Mouse (Mus musculus): ENCODE data around the gene Mcrip1.
"Not testable (repeated sequence)": the region's sequence is repeated elsewhere in the genome, so short reads cannot be mapped to it uniquely, and the experiment has no call there.

Gene Mcrip1

GRCm38 (mm10) chr11:120515611-120516010 lies 33.9 kb downstream of the Mcrip1 start:
- no peak for DNase-seq (ENCODE audit: extremely low read depth, low read depth, low spot score)

GRCm38 (mm10) chr11:120514262-120514661 lies 35.3 kb downstream of the Mcrip1 start:
- not testable (repeated sequence) for DNase-seq (ENCODE audit: extremely low read depth, low read depth, low spot score)

GRCm38 (mm10) chr11:120512790-120513453 lies 36.6 kb downstream of the Mcrip1 start:
- DNase-seq (ENCODE audit: extremely low read depth, low read depth, low spot score) = no peak

- DNase-seq (ENCODE audit: extremely low read depth, low read depth, low spot score) = peak; percentile 99
Observed at GRCm38 (mm10) chr11:120510375-120511030, 39.0 kb downstream of the Mcrip1 start.

- no peak for DNase-seq (ENCODE audit: extremely low read depth, low read depth, low spot score)
Observed at GRCm38 (mm10) chr11:120509940-120510339, 39.6 kb downstream of the Mcrip1 start.

- no peak for DNase-seq (ENCODE audit: extremely low read depth, low read depth, low spot score)
Observed at GRCm38 (mm10) chr11:120508290-120508870, 41.1 kb downstream of the Mcrip1 start.

- DNase-seq (ENCODE audit: extremely low read depth, low read depth, low spot score) = no peak
Observed at GRCm38 (mm10) chr11:120507611-120508289, 41.8 kb downstream of the Mcrip1 start.

GRCm38 (mm10) chr11:120506899-120507298 lies 42.6 kb downstream of the Mcrip1 start:
- no peak for DNase-seq (ENCODE audit: extremely low read depth, low read depth, low spot score)

GRCm38 (mm10) chr11:120505661-120506060 lies 43.9 kb downstream of the Mcrip1 start:
- no peak for DNase-seq (ENCODE audit: extremely low read depth, low read depth, low spot score)

- no peak for DNase-seq (ENCODE audit: extremely low read depth, low read depth, low spot score)
Observed at GRCm38 (mm10) chr11:120501701-120502100, 47.8 kb downstream of the Mcrip1 start.

GRCm38 (mm10) chr11:120501018-120501417 lies 48.5 kb downstream of the Mcrip1 start:
- no peak for DNase-seq (ENCODE audit: extremely low read depth, low read depth, low spot score)

GRCm38 (mm10) chr11:120500357-120500756 lies 49.2 kb downstream of the Mcrip1 start:
- DNase-seq (ENCODE audit: extremely low read depth, low read depth, low spot score) = no peak

- DNase-seq (ENCODE audit: extremely low read depth, low read depth, low spot score) = no peak
Observed at GRCm38 (mm10) chr11:120499894-120500293, 49.6 kb downstream of the Mcrip1 start.

- no peak for DNase-seq (ENCODE audit: extremely low read depth, low read depth, low spot score)
Observed at GRCm38 (mm10) chr11:120498891-120499290, 50.6 kb downstream of the Mcrip1 start.

- no peak for DNase-seq (ENCODE audit: extremely low read depth, low read depth, low spot score)
Observed at GRCm38 (mm10) chr11:120498226-120498625, 51.3 kb downstream of the Mcrip1 start.

- no peak for DNase-seq (ENCODE audit: extremely low read depth, low read depth, low spot score)
Observed at GRCm38 (mm10) chr11:120497436-120497835, 52.1 kb downstream of the Mcrip1 start.

GRCm38 (mm10) chr11:120493911-120494310 lies 55.6 kb downstream of the Mcrip1 start:
- DNase-seq (ENCODE audit: extremely low read depth, low read depth, low spot score) = no peak

GRCm38 (mm10) chr11:120493351-120493750 lies 56.2 kb downstream of the Mcrip1 start:
- DNase-seq (ENCODE audit: extremely low read depth, low read depth, low spot score) = no peak
